Mouse (Mus musculus): Measurements from ENCODE around the gene Smarcd1.

DNA sequence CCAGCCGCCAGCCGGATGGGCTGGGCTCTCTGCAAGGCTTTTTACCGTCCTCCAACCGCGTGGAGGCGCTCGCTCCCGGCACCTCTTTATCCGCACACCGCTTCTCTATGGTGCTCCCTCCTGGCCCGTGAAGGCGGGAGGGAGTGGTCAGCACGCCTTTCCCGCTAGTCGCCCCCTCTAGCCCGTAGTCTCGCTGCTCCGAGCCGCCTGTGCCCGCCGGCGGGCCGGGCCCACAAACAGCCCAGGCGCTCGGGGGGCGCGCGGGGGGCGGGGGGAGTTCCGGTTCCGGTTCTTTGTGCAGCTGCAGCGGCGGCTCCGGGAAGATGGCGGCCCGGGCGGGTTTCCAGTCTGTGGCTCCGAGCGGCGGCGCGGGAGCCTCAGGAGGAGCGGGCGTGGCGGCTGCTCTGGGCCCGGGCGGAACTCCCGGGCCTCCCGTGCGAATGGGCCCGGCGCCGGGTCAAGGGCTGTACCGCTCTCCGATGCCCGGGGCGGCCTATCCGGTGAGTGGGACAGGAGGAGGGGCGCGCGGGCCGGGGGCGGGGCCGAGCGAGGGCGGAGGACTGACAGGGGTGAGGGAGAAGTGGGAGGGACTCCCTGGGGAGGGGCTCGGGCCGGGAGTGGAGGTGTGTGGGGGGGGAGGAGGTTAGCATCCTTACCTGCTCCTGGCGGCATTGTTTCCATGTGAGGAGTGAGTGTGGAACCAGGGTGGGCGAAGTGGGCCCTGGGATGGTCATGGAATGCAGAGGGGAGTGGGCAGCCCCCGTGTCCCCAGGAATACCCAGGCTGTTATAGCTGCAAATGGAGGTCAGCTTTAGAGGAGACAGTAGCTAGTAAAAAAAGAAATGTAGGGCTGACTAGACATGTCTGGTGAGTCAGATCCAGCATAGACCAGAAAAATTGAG is at the start of gene Smarcd1:
- peak; percentile 91 for TF ChIP-seq MAX (IDR thresholded peaks at IDR 0.05)
- peak; percentile 88 for TF ChIP-seq CTCF (IDR thresholded peaks at IDR 0.05; ENCODE audit: control insufficient read depth, insufficient read depth, insufficient read length)
- TF ChIP-seq CEBPB (IDR thresholded peaks at IDR 0.05; ENCODE audit: low read depth), result no peak
